Mouse (Mus musculus) CD4-positive helper T cell, adult 2 months (primary cell): ENCODE results near the gene Rec114.

ENCODE experiments used
- DNase-seq: peaks from one replicate; pipeline ENCODE4 v3.0.0-alpha.2; 2012; ENCODE audit warnings: low read depth, missing footprints, low spot score

The Rec114 gene

GRCm38 (mm10) chr9:58743702-58744248, at the start of gene Rec114:
Gene Rec114, minus strand, starts transcription at chr9:58743964.
- no peak for DNase-seq

GRCm38 (mm10) chr9:58789476-58789875, 45.7 kb upstream of the Rec114 start:
- DNase-seq, result no peak

GRCm38 (mm10) chr9:58775363-58775762, 31.6 kb upstream of the Rec114 start:
- DNase-seq, result no peak

- no peak for DNase-seq
Measured at GRCm38 (mm10) chr9:58774761-58775160, 31.0 kb upstream of the Rec114 start.

GRCm38 (mm10) chr9:58769943-58770342, 26.2 kb upstream of the Rec114 start:
- no peak for DNase-seq

- peak; percentile 4 for DNase-seq
Measured at GRCm38 (mm10) chr9:58766959-58767955, 23.5 kb upstream of the Rec114 start.

GRCm38 (mm10) chr9:58764354-58764753, 20.6 kb upstream of the Rec114 start:
- DNase-seq, result no peak

- no peak for DNase-seq
Measured at GRCm38 (mm10) chr9:58763114-58763513, 19.4 kb upstream of the Rec114 start.

- no peak for DNase-seq
Measured at GRCm38 (mm10) chr9:58762086-58762485, 18.3 kb upstream of the Rec114 start.

- DNase-seq, result no peak
Measured at GRCm38 (mm10) chr9:58758754-58759153, 15.0 kb upstream of the Rec114 start.

GRCm38 (mm10) chr9:58756371-58757132, 12.8 kb upstream of the Rec114 start:
- no peak for DNase-seq

- DNase-seq, result no peak
Measured at GRCm38 (mm10) chr9:58753606-58754005, 9.8 kb upstream of the Rec114 start.

- DNase-seq, result no peak
Measured at GRCm38 (mm10) chr9:58748142-58748541, 4.4 kb upstream of the Rec114 start.

- no peak for DNase-seq
Measured at GRCm38 (mm10) chr9:58747328-58747755, 3.6 kb upstream of the Rec114 start.

- no peak for DNase-seq
Measured at GRCm38 (mm10) chr9:58742692-58743091, 1.1 kb downstream of the Rec114 start.

GRCm38 (mm10) chr9:58741369-58741768, 2.4 kb downstream of the Rec114 start:
- no peak for DNase-seq

- DNase-seq, result no peak
Measured at GRCm38 (mm10) chr9:58739791-58740190, 4.0 kb downstream of the Rec114 start.

GRCm38 (mm10) chr9:58723165-58723564, 20.6 kb downstream of the Rec114 start:
- no peak for DNase-seq

- DNase-seq, result no peak
Measured at GRCm38 (mm10) chr9:58722151-58722550, 21.6 kb downstream of the Rec114 start.

GRCm38 (mm10) chr9:58721021-58721420, 22.7 kb downstream of the Rec114 start:
- DNase-seq, result no peak

GRCm38 (mm10) chr9:58720167-58720566, 23.6 kb downstream of the Rec114 start:
- no peak for DNase-seq

GRCm38 (mm10) chr9:58719471-58719870, 24.3 kb downstream of the Rec114 start:
- no peak for DNase-seq
